Mouse (Mus musculus): Measurements from ENCODE around the gene Atp4b. TPM values are rescaled to one million over a fixed set of nuclear protein-coding genes. Genes with fewer than 3 reads are reported as not detected.

The Atp4b gene
- total RNA-seq (2021) = not detected

DNA sequence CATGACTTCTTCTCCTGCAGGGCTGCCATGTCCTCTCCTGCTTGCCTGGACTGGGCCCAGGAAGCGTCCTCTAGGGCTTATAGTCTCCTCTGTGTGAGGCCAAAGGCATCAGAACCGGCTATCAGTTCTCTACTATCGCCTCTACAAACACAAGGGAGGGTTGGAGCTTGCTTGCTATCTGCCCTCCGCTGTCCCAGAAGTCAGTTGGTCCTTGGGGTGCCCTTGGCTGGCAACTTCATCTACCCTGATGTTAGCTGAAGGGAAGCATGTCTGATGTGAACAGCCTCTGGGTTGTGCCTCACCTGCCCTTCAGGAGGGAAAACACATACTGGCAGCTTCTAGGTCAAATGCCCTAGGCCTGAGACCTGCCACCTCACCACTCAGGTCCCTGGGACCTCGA, at the start of gene Atp4b:
Atp4b (minus strand) TSS at position 101 of the 400 bp plus-strand sequence.
- no peak for DNase-seq
- intact Hi-C loops (cut with DNase I) = no loop called here

DNA sequence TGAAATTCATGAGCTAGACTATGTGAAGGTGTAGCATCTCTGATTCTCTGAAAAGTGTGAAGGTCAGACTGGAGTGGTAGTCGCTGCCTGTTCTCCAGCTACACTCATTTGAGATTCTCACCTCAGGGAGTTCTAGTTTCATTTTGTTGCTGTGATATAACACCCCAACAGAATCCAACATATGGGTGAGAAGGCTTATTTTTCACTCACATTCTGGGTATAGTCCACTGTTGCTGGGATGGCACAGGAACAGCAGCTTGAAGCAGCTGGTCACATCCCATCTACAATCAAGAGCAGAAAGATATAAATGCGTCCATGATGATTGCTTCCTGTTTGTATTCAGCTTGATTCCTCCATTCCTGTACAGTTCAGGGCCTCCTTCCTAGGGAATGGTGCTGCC, 45.5 kb upstream of the Atp4b start:
- intact Hi-C loops (cut with DNase I) = no loop called here
- no peak for DNase-seq

GRCm38 (mm10) chr8:13437531-13437930, 40.9 kb upstream of the Atp4b start:
- intact Hi-C loops (cut with DNase I) = loop anchor here (2.0 kb wide), 1 partner anchor 17 kb away; no protein-coding TSS in a partner anchor
- no peak for DNase-seq

GRCm38 (mm10) chr8:13436052-13436451, 39.4 kb upstream of the Atp4b start:
- intact Hi-C loops (cut with DNase I) = loop anchor here (2.0 kb wide), 1 partner anchor 19 kb away; no protein-coding TSS in a partner anchor
- DNase-seq = no peak

DNA sequence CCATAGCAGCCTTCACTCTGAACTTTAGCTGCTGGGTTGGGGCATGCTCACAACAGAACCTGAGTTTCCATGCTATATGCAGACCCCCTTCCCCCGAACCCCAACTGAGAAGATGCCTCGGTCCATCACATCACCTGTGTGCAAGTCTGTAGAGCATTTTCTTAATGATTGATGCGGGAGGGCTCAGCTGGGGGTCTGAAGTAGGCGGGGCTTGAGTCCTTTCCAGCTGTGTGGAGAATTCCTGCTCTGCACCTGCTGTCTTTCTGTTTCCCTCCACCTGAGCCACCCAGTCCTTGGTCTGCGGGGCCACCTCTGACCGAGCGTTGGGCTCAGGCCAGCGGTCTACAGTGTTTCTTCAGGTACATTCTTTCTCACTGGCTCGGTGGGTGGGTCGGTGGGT, 38.3 kb upstream of the Atp4b start, which contains the start of gene Tmem255b:
Tmem255b (plus strand) TSS at position 301 of the 400 bp plus-strand sequence.
- DNase-seq = no peak
- intact Hi-C loops (cut with DNase I) = loop anchor here (2.0 kb wide), 1 partner anchor 22 kb away; no protein-coding TSS in a partner anchor

- intact Hi-C loops (cut with DNase I) = no loop called here
- DNase-seq = no peak
Measured at GRCm38 (mm10) chr8:13433130-13433529, 36.5 kb upstream of the Atp4b start.

DNA sequence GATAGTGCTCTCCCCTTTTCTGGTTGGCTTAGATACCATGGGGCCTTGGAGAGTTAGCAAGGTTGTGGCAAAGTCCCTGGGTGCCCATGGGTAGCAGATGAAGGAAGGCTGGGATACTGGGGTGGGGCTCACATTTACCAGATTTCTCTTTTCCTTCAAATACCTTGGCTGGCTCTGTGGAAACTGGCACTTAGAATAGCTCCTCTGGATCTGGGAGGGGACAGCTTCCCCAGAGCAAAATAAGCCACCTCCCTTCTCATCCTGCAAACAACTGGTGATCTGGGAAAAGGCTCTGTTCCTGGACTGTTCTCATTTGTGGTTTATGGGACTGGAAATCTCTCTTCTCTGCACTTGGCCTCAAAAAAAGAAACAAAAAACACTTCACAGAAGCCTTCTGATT, 34.2 kb upstream of the Atp4b start:
- intact Hi-C loops (cut with DNase I) = no loop called here
- DNase-seq = no peak

DNA sequence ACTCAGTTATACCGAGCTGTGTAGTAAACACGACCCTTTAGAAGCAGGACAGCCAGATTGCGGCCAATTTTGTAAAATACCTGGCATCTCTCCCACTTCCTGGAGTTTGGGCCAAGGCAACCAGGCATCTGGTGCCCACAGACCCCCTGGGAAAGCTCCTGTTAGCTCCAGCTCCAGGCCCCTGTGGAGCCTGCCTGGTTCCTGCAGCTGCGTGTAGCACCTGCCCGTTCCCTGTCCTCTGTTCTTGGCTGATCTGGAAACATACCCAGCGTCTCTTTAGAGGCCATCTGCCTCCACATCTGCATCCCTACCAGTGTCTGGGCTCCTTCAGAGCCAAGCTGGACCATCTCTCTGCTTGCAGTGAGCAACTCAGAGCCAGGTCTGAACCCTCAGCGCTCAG, 33.8 kb upstream of the Atp4b start:
- no peak for DNase-seq
- intact Hi-C loops (cut with DNase I) = no loop called here

- intact Hi-C loops (cut with DNase I) = loop anchor here (10.0 kb wide), 1 partner anchor 523 kb away; no protein-coding TSS in a partner anchor
- DNase-seq = no peak
Measured at GRCm38 (mm10) chr8:13428156-13428555, 31.5 kb upstream of the Atp4b start.

DNA sequence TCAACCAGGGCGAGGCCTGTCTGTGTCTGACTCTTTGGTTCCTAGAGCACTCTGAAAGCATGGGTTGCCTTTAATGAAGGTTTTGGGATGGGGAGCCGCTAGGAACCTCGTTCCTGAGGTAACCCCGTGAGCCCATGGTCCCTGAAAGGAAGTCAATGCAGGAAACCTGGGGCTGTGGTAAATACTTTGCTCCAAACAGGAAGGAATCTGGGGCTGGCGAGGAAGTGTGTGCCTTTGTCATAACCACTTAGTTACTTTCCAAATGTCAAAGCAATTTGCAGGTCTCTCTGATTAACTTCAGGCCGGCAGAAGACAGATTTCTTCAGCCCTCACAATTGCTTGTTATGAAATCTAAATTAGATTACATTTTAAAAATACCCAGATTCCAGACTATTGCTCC, 30.7 kb upstream of the Atp4b start:
- intact Hi-C loops (cut with DNase I) = loop anchor here (10.0 kb wide), 1 partner anchor 523 kb away; no protein-coding TSS in a partner anchor

DNA sequence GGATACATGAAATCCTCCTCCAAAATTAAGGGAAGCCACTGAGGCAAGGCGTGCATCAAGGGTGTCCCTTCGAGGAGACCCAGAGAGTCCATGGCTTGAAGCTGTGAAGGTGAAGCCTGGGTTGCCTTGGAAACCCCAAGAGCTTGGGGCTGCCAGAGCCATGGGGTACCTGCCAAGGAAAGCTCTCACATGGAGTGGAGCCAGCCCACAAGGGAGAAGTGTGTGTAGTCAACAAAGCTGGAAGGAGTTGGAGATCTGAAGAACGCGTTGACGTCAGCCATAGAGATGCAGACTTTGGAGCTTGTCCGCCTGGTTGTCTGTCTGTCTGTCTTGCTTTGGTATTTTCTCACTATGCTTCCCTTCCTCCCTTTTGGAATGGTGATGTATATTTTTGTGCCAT, 24.3 kb upstream of the Atp4b start:
- no peak for DNase-seq
- intact Hi-C loops (cut with DNase I) = loop anchor here (10.0 kb wide), 1 partner anchor 516 kb away; no protein-coding TSS in a partner anchor

More for the DNA sequence above, 30.7 kb upstream of the Atp4b start:
- no peak for DNase-seq

DNA sequence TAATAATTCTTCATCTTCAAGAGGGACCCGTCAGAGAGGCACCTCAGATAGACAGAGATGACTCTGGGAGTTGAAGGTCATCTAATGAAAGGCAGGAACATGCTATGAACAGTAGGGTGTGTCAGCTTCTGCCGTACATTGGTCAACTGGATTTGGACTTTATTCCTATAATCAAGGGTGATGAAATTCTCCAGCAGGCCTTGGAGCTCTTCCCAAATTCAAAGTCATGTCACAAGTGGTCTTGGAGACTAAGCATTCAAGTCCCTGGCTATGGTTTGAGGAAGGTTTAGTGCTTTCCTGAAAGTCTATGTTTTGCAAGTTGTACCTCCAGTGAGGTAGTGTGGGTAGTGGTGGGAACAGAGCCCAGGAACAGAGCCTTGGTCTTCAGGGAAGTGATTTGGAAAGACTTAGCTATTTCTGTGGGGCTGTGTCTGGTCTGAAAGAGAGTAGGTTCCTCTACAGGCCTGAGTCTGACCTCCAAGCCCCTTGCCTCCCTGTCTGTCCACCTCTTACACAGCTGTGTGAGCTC, 22.6 kb upstream of the Atp4b start:
- no peak for DNase-seq

GRCm38 (mm10) chr8:13415879-13416278, 19.3 kb upstream of the Atp4b start:
- intact Hi-C loops (cut with DNase I) = no loop called here
- peak in 1 of 2 experiments; percentile 42 for DNase-seq

More for the DNA sequence above, 22.6 kb upstream of the Atp4b start:
- intact Hi-C loops (cut with DNase I) = no loop called here

DNA sequence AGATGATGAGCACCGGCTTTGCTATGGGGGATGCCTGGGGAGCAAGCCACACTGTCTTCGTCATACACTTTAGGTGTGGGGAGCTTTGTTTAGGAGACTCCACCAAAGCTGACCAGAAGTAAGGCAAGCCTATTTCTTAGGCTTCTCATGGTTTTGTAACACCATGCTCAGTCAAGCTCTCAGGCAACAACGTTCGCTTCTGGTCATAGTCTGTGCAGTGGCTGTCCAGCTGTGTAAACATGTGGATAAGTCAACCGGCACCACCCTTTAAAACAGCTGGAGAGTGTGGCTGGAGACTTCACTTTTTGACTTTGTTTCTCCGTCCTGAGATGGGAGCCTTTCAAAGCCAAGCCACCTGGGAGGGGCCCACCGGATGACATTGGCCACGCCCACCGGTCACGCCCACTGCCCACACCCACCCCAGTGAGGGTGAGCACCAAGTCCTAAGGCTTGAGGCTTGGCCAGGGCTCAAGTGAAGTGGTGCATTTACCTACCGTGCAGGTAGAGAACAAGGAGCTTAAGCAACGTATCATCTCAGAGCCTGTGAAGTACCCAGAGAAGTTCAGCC, 17.3 kb upstream of the Atp4b start:
- intact Hi-C loops (cut with DNase I) = loop anchor here (1.0 to 5.0 kb wide), 5 partner anchors 21 to 339 kb away; partner anchors contain the start of gene Tmem255b
- no peak for DNase-seq

GRCm38 (mm10) chr8:13412891-13413558, 16.4 kb upstream of the Atp4b start:
- intact Hi-C loops (cut with DNase I) = loop anchor here (1.0 to 5.0 kb wide), 5 partner anchors 22 to 340 kb away; partner anchors contain the start of gene Tmem255b
- peak; percentile 68 to 72 for DNase-seq

DNA sequence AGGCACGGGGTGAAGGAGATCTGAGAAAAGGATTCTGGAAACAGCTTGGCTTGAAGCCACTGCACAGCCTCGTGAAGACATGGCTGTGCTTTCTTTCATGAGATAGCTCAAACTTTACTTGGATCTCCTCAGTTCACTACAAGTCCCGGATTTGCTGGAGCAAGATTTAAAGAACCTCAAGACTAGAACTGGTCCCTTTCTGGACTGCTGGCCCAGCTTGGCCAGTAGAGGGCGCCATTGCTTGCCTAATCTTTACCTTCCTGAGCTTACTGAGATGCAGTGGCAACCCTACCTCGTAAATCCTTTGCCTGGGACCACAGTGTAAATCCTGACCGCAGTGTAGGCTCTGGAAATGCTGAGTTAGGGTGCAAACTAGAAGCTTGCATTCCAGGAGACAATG, 15.0 kb upstream of the Atp4b start:
- peak; percentile 64 to 76 for DNase-seq
- intact Hi-C loops (cut with DNase I) = loop anchor here (2.0 to 5.0 kb wide), 2 partner anchors 121 to 375 kb away; no protein-coding TSS in a partner anchor

GRCm38 (mm10) chr8:13406011-13406410, 9.4 kb upstream of the Atp4b start:
- no peak for DNase-seq
- intact Hi-C loops (cut with DNase I) = no loop called here

- DNase-seq = no peak
- intact Hi-C loops (cut with DNase I) = no loop called here
Measured at GRCm38 (mm10) chr8:13404666-13405131, 8.1 kb upstream of the Atp4b start, which contains the start of gene Grk1. Gene Grk1 (plus strand): TSS chr8:13405081.

DNA sequence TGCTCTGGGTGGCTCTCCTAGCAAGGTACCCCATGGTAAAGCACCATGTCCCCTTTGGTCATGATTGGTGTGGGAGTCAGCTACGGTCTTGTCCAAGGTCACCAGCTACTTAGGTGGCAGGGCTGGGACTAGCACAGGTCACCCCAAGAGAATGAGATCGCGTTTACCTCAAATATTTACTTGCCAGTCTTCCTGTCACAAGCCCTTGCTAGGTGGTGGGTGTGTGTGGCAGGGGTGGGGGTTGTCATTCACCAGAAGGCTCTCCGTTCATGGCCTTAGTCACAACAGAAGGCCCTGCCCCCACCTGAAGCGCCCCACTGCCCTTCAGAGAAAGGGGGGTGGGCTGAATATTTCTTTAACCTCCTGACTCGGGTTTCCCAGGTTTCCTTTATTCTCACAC, 6.9 kb upstream of the Atp4b start:
- no peak for DNase-seq
- intact Hi-C loops (cut with DNase I) = no loop called here

DNA sequence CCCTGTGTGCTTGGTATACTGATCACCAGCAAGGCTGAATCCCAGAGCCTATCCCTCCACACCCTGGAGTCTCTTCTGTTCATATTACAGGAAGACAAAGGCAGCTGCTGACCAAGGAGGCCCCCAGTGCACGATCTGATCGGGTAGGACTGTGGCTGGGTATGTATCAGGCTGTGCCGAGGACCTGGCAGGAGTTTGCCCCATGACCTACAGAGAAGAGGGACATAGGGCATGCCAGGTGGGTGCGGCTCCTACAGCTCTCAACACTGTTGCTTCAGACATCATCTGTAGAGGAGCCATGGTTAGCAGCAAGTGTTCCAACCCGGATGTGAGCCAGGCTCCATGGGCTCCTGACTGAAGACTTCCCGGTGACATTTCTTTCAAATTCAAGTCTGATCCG, 2.8 kb downstream of the Atp4b start:
- intact Hi-C loops (cut with DNase I) = no loop called here
- no peak for DNase-seq

DNA sequence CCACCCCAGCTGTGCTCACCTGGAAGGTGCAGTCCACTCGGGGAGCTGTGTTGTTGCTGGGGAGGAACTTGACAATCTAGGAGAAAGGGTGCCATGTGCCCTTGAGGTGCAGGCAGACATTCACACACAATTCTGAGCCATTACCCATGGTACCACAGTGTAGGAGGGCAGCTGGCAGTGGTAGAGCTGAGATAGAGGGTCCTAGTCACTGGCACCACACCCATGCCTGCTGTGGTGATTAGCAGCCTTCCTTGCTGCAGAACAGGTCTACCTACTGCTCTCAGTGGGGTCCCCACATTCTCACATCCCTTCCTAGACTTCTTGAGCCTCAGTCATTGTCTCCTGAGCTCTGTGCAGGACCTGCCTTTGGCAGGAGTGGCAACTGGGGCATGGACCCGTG, 7.9 kb downstream of the Atp4b start:
- intact Hi-C loops (cut with DNase I) = no loop called here

More for the DNA sequence above, 7.9 kb downstream of the Atp4b start:
- DNase-seq = no peak

Measured in heart, postnatal 36 days (tissue).